Mouse (Mus musculus) CH12.LX (cell line): ENCODE data around the gene C130032M10Rik. TPM values are rescaled to one million over a fixed set of nuclear protein-coding genes. Genes with fewer than 3 reads are reported as not detected.

Experiments
- DNase-seq: peaks from one replicate; pipeline ENCODE4 v3.0.0-alpha.2; 2013; ENCODE audit errors: extremely low read depth
- H3K27ac ChIP-seq: 2 replicates; pipeline ENCODE4 v1.5.1; 2012; ENCODE audit warnings: low read depth, mild to moderate bottlenecking, control low read depth, moderate library complexity; ENCODE audit not compliant: insufficient read depth
- H3K27me3 ChIP-seq: replicated peaks from 2 replicates; pipeline ENCODE3; 2012; ENCODE audit warnings: inconsistent platforms
- H3K36me3 ChIP-seq, 2 experiments: replicated peaks in 1 of 2; 2 replicates each; pipeline versions ENCODE3 to v1.6.1; 2012; ENCODE audit warnings: inconsistent platforms in 1 of 2, low read length in 1 of 2, mild to moderate bottlenecking in 1 of 2, mixed read lengths in 1 of 2, moderate library complexity in 1 of 2; ENCODE audit not compliant: control insufficient read depth in 1 of 2, insufficient read depth in 1 of 2
- H3K4me1 ChIP-seq, 2 experiments: 2 replicates each; pipeline ENCODE4 v1.6.1; 2012; ENCODE audit warnings: inconsistent platforms in 1 of 2, moderate library complexity in 1 of 2; ENCODE audit not compliant: insufficient read depth in 2 of 2, control insufficient read depth in 1 of 2
- H3K4me2 ChIP-seq: 2 replicates; pipeline ENCODE4 v1.6.1; 2012; ENCODE audit warnings: low read depth, mild to moderate bottlenecking, control low read depth; ENCODE audit not compliant: poor library complexity, insufficient read depth, severe bottlenecking
- H3K4me3 ChIP-seq, 3 experiments: fragments of 150-350 bp in 1 of 3; sonication (generic) in 1 of 3; replicated peaks in 1 of 3; 2 replicates each; pipeline versions ENCODE3 to v1.5.1; 2011 to 2012; ENCODE audit warnings: low read depth in 2 of 3, low read length in 2 of 3, mild to moderate bottlenecking in 2 of 3, moderate library complexity in 2 of 3, control low read depth in 1 of 3, improper control_type of control experiment in 1 of 3, inconsistent platforms in 1 of 3, mixed read lengths in 1 of 3; ENCODE audit not compliant: poor library complexity in 1 of 3
- H3K79me2 ChIP-seq: replicated peaks from 2 replicates; pipeline ENCODE4 v1.6.1; 2012; ENCODE audit warnings: mild to moderate bottlenecking, moderate library complexity; ENCODE audit not compliant: control insufficient read depth, poor library complexity, insufficient read depth, severe bottlenecking; ENCODE audit errors: extremely low read depth
- H3K9ac ChIP-seq: 2 replicates; pipeline ENCODE4 v1.6.1; 2012; ENCODE audit warnings: low read depth, mild to moderate bottlenecking, control low read depth, moderate library complexity; ENCODE audit not compliant: insufficient read depth
- H3K9me3 ChIP-seq: replicated peaks from 2 replicates; pipeline ENCODE3; 2012; ENCODE audit warnings: low read length, inconsistent platforms, mixed read lengths
- BHLHE40 ChIP-seq: IDR thresholded peaks from 2 replicates; pipeline ENCODE4 v1.6.1; 2011; ENCODE audit warnings: mild to moderate bottlenecking, low read depth, low read length, improper control_type of control experiment
- CHD1 ChIP-seq: IDR thresholded peaks from 2 replicates; pipeline ENCODE4 v1.6.1; 2012; ENCODE audit warnings: low read depth, low read length, improper control_type of control experiment, inconsistent platforms
- CHD2 ChIP-seq: IDR thresholded peaks from 2 replicates; pipeline ENCODE4 v1.6.1; 2011; ENCODE audit warnings: low read length, improper control_type of control experiment
- CTCF ChIP-seq, 2 experiments: IDR thresholded peaks in 1 of 2; conservative IDR thresholded peaks in 1 of 2; 2 replicates each; pipeline ENCODE4 v1.5.1; 2011 to 2012; ENCODE audit warnings: low read depth in 2 of 2, low read length in 2 of 2, improper control_type of control experiment in 1 of 2, inconsistent platforms in 1 of 2, mild to moderate bottlenecking in 1 of 2, moderate library complexity in 1 of 2
- E2F4 ChIP-seq: IDR thresholded peaks from 2 replicates; pipeline ENCODE4 v1.6.1; 2011; ENCODE audit warnings: low read depth, low read length, improper control_type of control experiment; ENCODE audit not compliant: insufficient replicate concordance
- EP300 ChIP-seq: IDR thresholded peaks from 2 replicates; pipeline ENCODE4 v1.6.1; 2011; ENCODE audit warnings: low read length, improper control_type of control experiment
- HCFC1 ChIP-seq: IDR thresholded peaks from 2 replicates; pipeline ENCODE4 v1.6.1; 2012; ENCODE audit warnings: low read depth, mild to moderate bottlenecking, inconsistent platforms, low read length, improper control_type of control experiment
- IRF4 ChIP-seq: IDR thresholded peaks from 2 replicates; pipeline ENCODE4 v1.6.1; 2014; ENCODE audit warnings: low read depth, mild to moderate bottlenecking, inconsistent platforms, low read length, improper control_type of control experiment
- JUN ChIP-seq: IDR thresholded peaks from 2 replicates; pipeline ENCODE4 v1.6.1; 2011; ENCODE audit warnings: low read depth, mild to moderate bottlenecking, low read length, improper control_type of control experiment, moderate library complexity; ENCODE audit not compliant: insufficient read depth
- JUND ChIP-seq: conservative IDR thresholded peaks from 2 replicates; pipeline ENCODE4 v1.6.1; 2011; ENCODE audit warnings: low read depth, low read length, improper control_type of control experiment
- KAT2A ChIP-seq: IDR thresholded peaks from 2 replicates; pipeline ENCODE4 v1.6.1; 2012; ENCODE audit warnings: low read length, improper control_type of control experiment, inconsistent platforms; ENCODE audit not compliant: insufficient replicate concordance
- MAX ChIP-seq: IDR thresholded peaks from 2 replicates; pipeline ENCODE4 v1.6.1; 2011; ENCODE audit warnings: low read length, improper control_type of control experiment
- MEF2A ChIP-seq: IDR thresholded peaks from 2 replicates; pipeline ENCODE4 v1.6.1; 2014; ENCODE audit warnings: low read depth, mild to moderate bottlenecking, inconsistent platforms, low read length, improper control_type of control experiment, borderline replicate concordance
- MYC ChIP-seq: IDR thresholded peaks from 2 replicates; pipeline ENCODE4 v1.6.1; 2011; ENCODE audit warnings: low read depth, mild to moderate bottlenecking, improper control_type of control experiment, low read length
- NELFE ChIP-seq: IDR thresholded peaks from 2 replicates; pipeline ENCODE4 v1.6.1; 2011; ENCODE audit warnings: low read depth, low read length, improper control_type of control experiment
- NRF1 ChIP-seq: IDR thresholded peaks from 2 replicates; pipeline ENCODE4 v1.6.1; 2014; ENCODE audit warnings: low read depth, mild to moderate bottlenecking, inconsistent platforms, low read length, improper control_type of control experiment, moderate library complexity
- PAX5 ChIP-seq: IDR thresholded peaks from 2 replicates; pipeline ENCODE4 v1.6.1; 2012; ENCODE audit warnings: low read length, inconsistent platforms, mixed read lengths
- POLR2A ChIP-seq: IDR thresholded peaks from 2 replicates; pipeline ENCODE4 v1.6.1; 2011; ENCODE audit warnings: low read depth, mild to moderate bottlenecking, improper control_type of control experiment, low read length
- RAD21 ChIP-seq: IDR thresholded peaks from 2 replicates; pipeline ENCODE4 v1.6.1; 2011; ENCODE audit warnings: low read depth, mild to moderate bottlenecking, low read length, improper control_type of control experiment, moderate library complexity
- SIN3A ChIP-seq: IDR thresholded peaks from 2 replicates; pipeline ENCODE4 v1.6.1; 2012; ENCODE audit warnings: low read length, improper control_type of control experiment, inconsistent platforms
- SMC3 ChIP-seq: IDR thresholded peaks from 2 replicates; pipeline ENCODE4 v1.6.1; 2011; ENCODE audit warnings: low read depth, low read length, improper control_type of control experiment
- TCF12 ChIP-seq: IDR thresholded peaks from 2 replicates; pipeline ENCODE4 v1.6.1; 2014; ENCODE audit warnings: low read depth, mild to moderate bottlenecking, inconsistent platforms, low read length, improper control_type of control experiment
- UBTF ChIP-seq: IDR thresholded peaks from 2 replicates; pipeline ENCODE4 v1.6.1; 2012; ENCODE audit warnings: low read depth, mild to moderate bottlenecking, inconsistent platforms, low read length, improper control_type of control experiment, moderate library complexity
- ZKSCAN1 ChIP-seq: IDR thresholded peaks from 2 replicates; pipeline ENCODE4 v1.6.1; 2012; ENCODE audit warnings: low read depth, inconsistent platforms, low read length, improper control_type of control experiment, borderline replicate concordance
- ZMIZ1 ChIP-seq: IDR thresholded peaks from 2 replicates; pipeline ENCODE4 v1.6.1; 2012; ENCODE audit warnings: low read depth, mild to moderate bottlenecking, inconsistent platforms, low read length, improper control_type of control experiment
- ZNF384 ChIP-seq: IDR thresholded peaks from 2 replicates; pipeline ENCODE4 v1.6.1; 2012; ENCODE audit warnings: low read depth, low read length, improper control_type of control experiment, inconsistent platforms
- dilution Hi-C: fragments of 300-500 bp; cut with MboI; formaldehyde crosslinking; loops from 2 replicates; pipeline ENCODE4 v1.14.3; 2020; ENCODE audit warnings: low sequenced_read_pairs; ENCODE audit not compliant: extremely low pct_unique_long_range_greater_than_20kb, extremely low pct_ligation_motif_present
- in situ Hi-C: fragments of 300-500 bp; cut with MboI; formaldehyde crosslinking; loops from 3 replicates; pipeline ENCODE4 v1.14.3; 2019; ENCODE audit warnings: low sequenced_read_pairs, low pct_ligation_motif_present, low pct_unique_long_range_greater_than_20kb, mixed read lengths
- polyA plus RNA-seq: library from polyadenylated mRNA; unstranded; fragments of >175 nt; gene quantifications from 2 replicates; pipeline ENCODE4 v1.2.1, GENCODE M21; 2012; ENCODE audit warnings: low read depth; ENCODE audit not compliant: insufficient read length
- total RNA-seq, 2 experiments: library from RNA; depleted of rRNA; stranded (reverse); fragments of 300-350 nt in 1 of 2; fragments of >200 nt in 1 of 2; gene quantifications; 2 replicates each; pipeline ENCODE4 v1.2.3; 2012 to 2014

Gene C130032M10Rik
- total and polyA plus RNA-seq, 3 experiments = not detected

- Histone ChIP-seq H3K36me3 (peaks cover 7 to 46% of the 10 kb centered on the region in 2 experiments), H3K4me3 (no peak overlapping the region), H3K27me3 (no peaks in the 10 kb centered on the region), H3K4me1 (peaks cover 21 to 59% of the 10 kb centered on the region in 2 experiments), H3K4me2 (peak overlapping the region; percentile 1; the same call in 1 of the 2 replicates), H3K79me2 (no peaks in the 10 kb centered on the region), H3K27ac (peak overlapping the region; percentile 76)
- peak; percentile 51 for DNase-seq
- dilution Hi-C loops = no loop called here
- no peak for TF ChIP-seq ZMIZ1
- peak; percentile 54; the same call in 1 of the 2 replicates for TF ChIP-seq MYC
- peak; percentile 84 for TF ChIP-seq IRF4
- peak; percentile 70 for TF ChIP-seq BHLHE40
- TF ChIP-seq NRF1 = peak; percentile 71
- TF ChIP-seq TCF12 = 0 out of 2 replicates have a peak, but pooled peaks have one; percentile 39
- no peak for TF ChIP-seq JUND
- 0 out of 2 replicates have a peak, but pooled peaks have one; percentile 16 for TF ChIP-seq EP300
- no peak for TF ChIP-seq ZKSCAN1
- TF ChIP-seq PAX5 = no peak
- TF ChIP-seq SMC3 = no peak
- peak; percentile 42; the same call in 1 of the 2 replicates for TF ChIP-seq MAX
- peak; percentile 55 for TF ChIP-seq ZNF384
- TF ChIP-seq, all 38 proteins: peak for 8
- in situ Hi-C loops = loop anchor here (25.0 kb wide), 1 partner anchor 165 kb away; no protein-coding TSS in a partner anchor
- Histone ChIP-seq H3K9ac (no peak overlapping the region), H3K9me3 (no peaks in the 10 kb centered on the region)
Observed at GRCm38 (mm10) chr9:114477019-114477418, 38.5 kb upstream of the C130032M10Rik start.

GRCm38 (mm10) chr9:114480940-114481339 lies 34.6 kb upstream of the C130032M10Rik start:
- Histone ChIP-seq H3K4me1 (peaks cover 19 to 47% of the 10 kb centered on the region in 2 experiments), H3K4me2 (no peak overlapping the region), H3K27ac (no peak overlapping the region), H3K4me3 (no peak overlapping the region), H3K27me3 (no peaks in the 10 kb centered on the region), H3K9ac (no peak overlapping the region), H3K36me3 (peaks cover 0 to 17% of the 10 kb centered on the region in 2 experiments), H3K9me3 (no peaks in the 10 kb centered on the region), H3K79me2 (no peaks in the 10 kb centered on the region)
- TF ChIP-seq CHD1 (no peak), NELFE (no peak)
- DNase-seq = no peak
- in situ Hi-C loops = loop anchor here (25.0 kb wide), 1 partner anchor 169 kb away; no protein-coding TSS in a partner anchor
- dilution Hi-C loops = no loop called here

DNA sequence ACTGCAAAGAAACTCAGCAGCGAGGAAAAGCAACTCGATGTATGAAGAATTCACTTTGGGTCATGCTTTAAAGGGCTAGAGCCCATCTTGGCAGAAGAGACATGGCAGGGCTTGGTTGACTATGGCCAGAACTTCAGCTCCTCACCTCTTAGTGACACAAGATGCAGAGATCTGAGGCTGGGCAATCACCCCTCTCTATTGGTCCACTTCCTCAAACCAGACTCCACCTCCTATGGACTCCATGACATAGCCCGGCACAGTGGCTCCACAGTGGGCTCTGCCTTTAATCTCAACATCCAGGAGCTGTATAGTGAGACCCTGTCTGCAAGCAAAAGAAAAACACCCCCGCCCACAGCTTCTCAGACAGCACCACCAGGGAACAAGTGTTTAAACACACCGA lies 30.7 kb upstream of the C130032M10Rik start:
- TF ChIP-seq E2F4 = no peak
- no peak for TF ChIP-seq MEF2A
- TF ChIP-seq EP300 = no peak
- no peak for TF ChIP-seq CHD2
- no peak for TF ChIP-seq BHLHE40
- no peak for TF ChIP-seq POLR2A
- TF ChIP-seq CTCF (conservative IDR thresholded peaks at IDR 0.05 in 1 of 2, IDR thresholded peaks at IDR 0.05 in 1 of 2; ENCODE audit: low read depth in 2 of 2, low read length in 2 of 2) = no peak
- TF ChIP-seq SMC3 = no peak
- TF ChIP-seq RAD21 = no peak
- no peak for TF ChIP-seq UBTF
- no peak for TF ChIP-seq TCF12
- TF ChIP-seq ZMIZ1 = no peak
- no peak for TF ChIP-seq ZNF384
- TF ChIP-seq KAT2A = no peak
- TF ChIP-seq JUN = no peak
- no peak for TF ChIP-seq NELFE
- no peak for TF ChIP-seq SIN3A
- TF ChIP-seq HCFC1 = no peak
- Histone ChIP-seq H3K27ac (no peak overlapping the region), H3K4me2 (no peak overlapping the region), H3K27me3 (no peaks in the 10 kb centered on the region), H3K4me3 (no peak overlapping the region), H3K79me2 (no peaks in the 10 kb centered on the region), H3K4me1 (peaks cover 15 to 30% of the 10 kb centered on the region in 2 experiments), H3K36me3 (peaks cover 0 to 2% of the 10 kb centered on the region in 2 experiments), H3K9me3 (peaks cover 3% of the 10 kb centered on the region), H3K9ac (no peak overlapping the region)
- in situ Hi-C loops = loop anchor here (25.0 kb wide), 1 partner anchor 172 kb away; no protein-coding TSS in a partner anchor
- dilution Hi-C loops = no loop called here
- no peak for DNase-seq
